Mouse (Mus musculus): Measurements from ENCODE around the gene Scarb1. TPM values are rescaled to one million over a fixed set of nuclear protein-coding genes. Genes with fewer than 3 reads are reported as not detected.
A peak's percentile ranks its signal among the peaks of the same experiment; 100 is the strongest.

Scarb1 gene
- polyA plus RNA-seq, 1 experiment from 2014 or later = 64.9 TPM

DNA sequence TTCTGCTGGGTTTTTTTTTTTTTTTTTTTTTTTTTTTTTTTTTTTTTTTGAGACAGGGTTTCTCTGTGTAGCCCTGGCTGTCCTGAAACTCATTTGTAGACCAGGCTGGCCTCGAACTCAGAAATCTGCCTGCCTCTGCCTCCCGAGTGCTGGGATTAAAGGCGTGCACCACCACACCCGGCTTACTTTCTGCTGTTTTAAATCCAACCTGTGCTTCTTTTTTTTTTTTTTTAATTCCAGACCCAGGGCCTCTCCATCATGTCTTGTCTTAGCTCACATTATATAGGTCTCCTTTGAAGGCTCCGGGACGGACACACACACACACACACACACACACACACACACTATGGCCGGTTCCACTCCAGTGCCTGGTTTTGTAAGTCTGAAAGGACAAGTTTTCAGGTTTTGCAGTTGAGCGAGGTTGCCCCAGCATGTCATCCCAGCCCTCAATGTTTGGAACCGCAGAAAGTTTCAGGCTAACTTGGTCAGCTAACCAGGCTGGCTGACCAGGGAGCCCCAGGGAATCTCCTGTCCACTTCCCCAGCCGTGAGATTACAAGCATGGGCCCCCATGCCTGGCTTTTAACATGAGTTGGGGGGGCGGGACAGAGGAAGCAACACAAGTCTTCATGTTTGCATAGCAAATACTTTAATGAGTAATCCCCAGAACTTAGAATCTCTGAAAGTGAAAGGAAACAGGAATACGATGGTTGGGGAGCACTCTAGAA is 16.8 kb upstream of the Scarb1 start:
- H3K36me3 ChIP-seq (ENCODE audit: insufficient read depth, low read length) = no peaks in the 10 kb centered on the region
- DNase-seq (ENCODE audit: low spot score) (no peak), ATAC-seq (no peak)
- peak overlapping the region; percentile 17 for H3K4me2 ChIP-seq (replicated peaks; ENCODE audit: low read depth, low read length)
- H3K27me3 ChIP-seq (replicated peaks; ENCODE audit: insufficient read depth, low read length) = no peaks in the 10 kb centered on the region
- H3K4me3 ChIP-seq (ENCODE audit: low read depth, low read length) = no peak overlapping the region
- H3K9me3 ChIP-seq (ENCODE audit: low read length) = no peaks in the 10 kb centered on the region
- 61% methylated on average over 12 of the region's 12 CpGs for WGBS
- TF ChIP-seq EP300 (IDR thresholded peaks at IDR 0.05) (no peak), CTCF (IDR thresholded peaks at IDR 0.05) (no peak)
- no peak overlapping the region for H3K9ac ChIP-seq (replicated peaks; ENCODE audit: low read depth)
- H3K4me1 ChIP-seq (ENCODE audit: insufficient read depth, low read depth, low read length) = no peaks in the 10 kb centered on the region
- H3K27ac ChIP-seq (ENCODE audit: low read length) = no peak overlapping the region

GRCm38 (mm10) chr5:125355650-125356049 is 14.8 kb upstream of the Scarb1 start:
- Histone ChIP-seq H3K9me3 (ENCODE audit: low read length) (no peaks in the 10 kb centered on the region), H3K36me3 (ENCODE audit: insufficient read depth, low read length) (no peaks in the 10 kb centered on the region), H3K4me3 (ENCODE audit: low read depth, low read length) (no peak overlapping the region), H3K27me3 (replicated peaks; ENCODE audit: insufficient read depth, low read length) (no peaks in the 10 kb centered on the region), H3K9ac (replicated peaks; ENCODE audit: low read depth) (no peak overlapping the region), H3K4me1 (ENCODE audit: insufficient read depth, low read depth, low read length) (no peaks in the 10 kb centered on the region), H3K27ac (ENCODE audit: low read length) (no peak overlapping the region), H3K4me2 (replicated peaks; ENCODE audit: low read depth, low read length) (no peak overlapping the region)
- ATAC-seq = no peak
- 27% methylated on average over 6 of the region's 7 CpGs for WGBS
- no peak for DNase-seq (ENCODE audit: low spot score)
- no peak for TF ChIP-seq EP300 (IDR thresholded peaks at IDR 0.05)
- TF ChIP-seq CTCF (IDR thresholded peaks at IDR 0.05) = no peak

DNA sequence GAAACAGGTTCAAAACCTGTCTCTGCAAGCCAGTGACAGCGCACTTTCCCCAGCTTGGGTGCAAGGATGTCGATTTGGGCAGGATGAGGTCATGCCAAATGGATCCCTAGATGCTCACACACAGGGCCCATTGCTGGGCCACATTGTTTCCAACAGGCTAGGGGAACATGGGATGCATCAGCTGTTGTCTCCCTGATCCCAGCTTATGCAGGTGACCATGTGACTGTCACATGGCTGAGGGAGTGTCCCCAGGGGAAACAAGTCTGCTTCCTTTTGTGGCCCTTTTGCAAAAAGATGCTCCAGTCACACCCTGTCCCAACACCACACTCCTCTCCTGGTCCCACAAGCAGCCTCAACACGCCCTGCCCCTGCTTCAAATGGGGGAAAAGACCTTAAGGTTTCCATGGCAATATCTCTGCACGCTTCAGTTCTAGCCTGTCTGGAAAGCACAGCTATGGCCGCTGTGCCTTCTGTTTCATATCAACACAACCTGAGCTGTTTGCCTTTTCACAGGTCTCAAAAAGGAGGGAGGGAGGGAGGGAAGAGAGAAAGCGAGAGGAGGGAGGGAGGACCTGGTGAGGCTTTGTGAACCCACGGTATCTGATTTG is 14.1 kb upstream of the Scarb1 start:
- Histone ChIP-seq H3K4me3 (ENCODE audit: low read depth, low read length) (no peak overlapping the region), H3K4me2 (replicated peaks; ENCODE audit: low read depth, low read length) (no peak overlapping the region), H3K27me3 (replicated peaks; ENCODE audit: insufficient read depth, low read length) (no peaks in the 10 kb centered on the region), H3K9me3 (ENCODE audit: low read length) (no peaks in the 10 kb centered on the region), H3K27ac (ENCODE audit: low read length) (no peak overlapping the region), H3K9ac (replicated peaks; ENCODE audit: low read depth) (no peak overlapping the region), H3K4me1 (ENCODE audit: insufficient read depth, low read depth, low read length) (no peaks in the 10 kb centered on the region), H3K36me3 (ENCODE audit: insufficient read depth, low read length) (no peaks in the 10 kb centered on the region)
- TF ChIP-seq EP300 (IDR thresholded peaks at IDR 0.05) = no peak
- WGBS = 43% methylated on average over 7 of the region's 7 CpGs
- no peak for ATAC-seq
- DNase-seq (ENCODE audit: low spot score) = no peak

DNA sequence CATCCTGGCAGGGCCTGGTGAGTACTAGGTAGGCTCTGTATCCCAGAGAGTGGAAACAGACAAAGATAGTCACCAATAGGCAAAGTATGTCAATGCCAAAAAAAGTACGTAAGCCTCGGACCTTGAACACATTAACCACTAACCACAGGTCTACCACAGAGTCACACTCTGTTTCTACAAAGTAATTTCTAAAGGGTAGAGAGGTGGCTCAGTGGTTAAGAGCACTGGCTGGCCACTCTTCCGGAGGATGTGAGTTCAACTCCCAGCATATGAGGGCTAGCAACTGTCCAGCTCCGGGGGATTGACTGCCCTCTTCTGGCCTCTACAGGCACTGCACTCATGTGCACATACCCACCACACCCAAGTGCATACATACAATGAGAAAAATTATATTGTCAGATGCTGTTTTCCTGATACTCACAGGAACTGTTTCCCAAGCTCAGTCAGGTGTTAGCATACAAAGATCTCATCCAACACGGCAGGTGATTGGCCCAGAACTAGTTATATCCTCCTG is 11.9 kb upstream of the Scarb1 start:
- H3K27ac ChIP-seq (ENCODE audit: low read length) = no peak overlapping the region

GRCm38 (mm10) chr5:125351939-125352338 is 11.0 kb upstream of the Scarb1 start:
- no peaks in the 10 kb centered on the region for H3K36me3 ChIP-seq (ENCODE audit: insufficient read depth, low read length)
- no peak for ATAC-seq
- H3K9ac ChIP-seq (replicated peaks; ENCODE audit: low read depth) = no peak overlapping the region
- no peak overlapping the region for H3K4me3 ChIP-seq (ENCODE audit: low read depth, low read length)
- no peaks in the 10 kb centered on the region for H3K4me1 ChIP-seq (ENCODE audit: insufficient read depth, low read depth, low read length)
- 80% methylated on average over 5 of the region's 5 CpGs for WGBS
- TF ChIP-seq EP300 (IDR thresholded peaks at IDR 0.05) = no peak
- TF ChIP-seq CTCF (IDR thresholded peaks at IDR 0.05) = no peak
- no peak overlapping the region for H3K4me2 ChIP-seq (replicated peaks; ENCODE audit: low read depth, low read length)
- no peaks in the 10 kb centered on the region for H3K27me3 ChIP-seq (replicated peaks; ENCODE audit: insufficient read depth, low read length)
- DNase-seq (ENCODE audit: low spot score) = no peak
- no peaks in the 10 kb centered on the region for H3K9me3 ChIP-seq (ENCODE audit: low read length)
- no peak overlapping the region for H3K27ac ChIP-seq (ENCODE audit: low read length)

More for the DNA sequence above, 11.9 kb upstream of the Scarb1 start:
- Histone ChIP-seq H3K9ac (replicated peaks; ENCODE audit: low read depth) (no peak overlapping the region), H3K4me2 (replicated peaks; ENCODE audit: low read depth, low read length) (no peak overlapping the region), H3K36me3 (ENCODE audit: insufficient read depth, low read length) (no peaks in the 10 kb centered on the region), H3K9me3 (ENCODE audit: low read length) (no peaks in the 10 kb centered on the region), H3K4me1 (ENCODE audit: insufficient read depth, low read depth, low read length) (no peaks in the 10 kb centered on the region), H3K27me3 (replicated peaks; ENCODE audit: insufficient read depth, low read length) (no peaks in the 10 kb centered on the region), H3K4me3 (ENCODE audit: low read depth, low read length) (no peak overlapping the region)
- no peak for ATAC-seq
- no peak for DNase-seq (ENCODE audit: low spot score)
- WGBS = 95% methylated on average over 5 of the region's 5 CpGs
- no peak for TF ChIP-seq EP300 (IDR thresholded peaks at IDR 0.05)
- 0 out of 2 replicates have a peak, but pooled peaks have one; percentile 20 for TF ChIP-seq CTCF (IDR thresholded peaks at IDR 0.05)

DNA sequence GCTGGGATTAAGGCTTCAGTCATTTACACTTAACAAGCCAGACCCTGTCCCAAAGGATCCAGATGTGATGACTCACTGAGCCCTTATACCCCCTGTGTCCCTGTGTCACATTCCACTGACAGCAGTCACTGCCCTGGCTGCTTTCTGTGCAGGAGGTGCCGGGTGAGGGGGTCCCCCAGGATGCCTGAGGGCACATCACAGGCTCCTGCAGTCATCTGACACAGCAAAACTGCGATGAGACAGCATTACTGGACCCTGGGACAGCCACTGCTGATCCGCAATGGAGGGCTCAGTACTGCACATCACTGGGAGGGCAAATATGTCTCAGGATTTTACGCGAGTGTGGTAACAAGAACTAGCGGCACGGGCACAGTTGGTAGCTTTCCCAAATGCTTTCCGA is 10.2 kb upstream of the Scarb1 start:
- Histone ChIP-seq H3K27me3 (replicated peaks; ENCODE audit: insufficient read depth, low read length) (no peaks in the 10 kb centered on the region), H3K9ac (replicated peaks; ENCODE audit: low read depth) (no peak overlapping the region), H3K4me1 (ENCODE audit: insufficient read depth, low read depth, low read length) (no peaks in the 10 kb centered on the region), H3K9me3 (ENCODE audit: low read length) (no peaks in the 10 kb centered on the region), H3K4me2 (replicated peaks; ENCODE audit: low read depth, low read length) (no peak overlapping the region), H3K4me3 (ENCODE audit: low read depth, low read length) (no peak overlapping the region), H3K36me3 (ENCODE audit: insufficient read depth, low read length) (no peaks in the 10 kb centered on the region), H3K27ac (ENCODE audit: low read length) (no peak overlapping the region)
- DNase-seq (ENCODE audit: low spot score) (no peak), ATAC-seq (no peak)
- TF ChIP-seq EP300 (IDR thresholded peaks at IDR 0.05) (no peak), CTCF (IDR thresholded peaks at IDR 0.05) (no peak)
- WGBS = 71% methylated on average over 8 of the region's 8 CpGs

Data from lung, postnatal 0 days (tissue).